Mouse (Mus musculus) T-cell, adult 2 months (primary cell): ENCODE data around the gene Ablim1.

Experiments
- DNase-seq: peaks from one replicate; pipeline ENCODE4 v3.0.0; 2022; ENCODE audit warnings: low spot score

Gene Ablim1

GRCm38 (mm10) chr19:57304666-57305065 lies 10.1 kb downstream of the Ablim1 start:
- DNase-seq = no peak

- no peak for DNase-seq
Observed at GRCm38 (mm10) chr19:57301961-57302395, 12.7 kb downstream of the Ablim1 start.

- DNase-seq = no peak
Observed at GRCm38 (mm10) chr19:57298006-57298405, 16.7 kb downstream of the Ablim1 start.

GRCm38 (mm10) chr19:57297447-57297846 lies 17.3 kb downstream of the Ablim1 start:
- DNase-seq = no peak

GRCm38 (mm10) chr19:57296539-57296938 lies 18.2 kb downstream of the Ablim1 start:
- no peak for DNase-seq

- no peak for DNase-seq
Observed at GRCm38 (mm10) chr19:57295521-57295920, 19.2 kb downstream of the Ablim1 start.

GRCm38 (mm10) chr19:57294356-57294755 lies 20.4 kb downstream of the Ablim1 start:
- no peak for DNase-seq

- no peak for DNase-seq
Observed at GRCm38 (mm10) chr19:57293737-57294136, 21.0 kb downstream of the Ablim1 start.

- DNase-seq = no peak
Observed at GRCm38 (mm10) chr19:57283310-57283709, 31.4 kb downstream of the Ablim1 start.

GRCm38 (mm10) chr19:57282642-57283041 lies 32.1 kb downstream of the Ablim1 start:
- DNase-seq = no peak

- no peak for DNase-seq
Observed at GRCm38 (mm10) chr19:57279666-57280065, 35.1 kb downstream of the Ablim1 start.

- no peak for DNase-seq
Observed at GRCm38 (mm10) chr19:57278263-57278662, 36.5 kb downstream of the Ablim1 start.

GRCm38 (mm10) chr19:57277010-57277409 lies 37.7 kb downstream of the Ablim1 start:
- DNase-seq = no peak

GRCm38 (mm10) chr19:57275166-57275953 lies 39.4 kb downstream of the Ablim1 start:
- DNase-seq = no peak

GRCm38 (mm10) chr19:57274717-57275116 lies 40.0 kb downstream of the Ablim1 start:
- no peak for DNase-seq

GRCm38 (mm10) chr19:57274286-57274685 lies 40.4 kb downstream of the Ablim1 start:
- no peak for DNase-seq

GRCm38 (mm10) chr19:57272824-57273613 lies 41.7 kb downstream of the Ablim1 start:
- DNase-seq = peak; percentile 67

GRCm38 (mm10) chr19:57271757-57272156 lies 43.0 kb downstream of the Ablim1 start:
- no peak for DNase-seq

- DNase-seq = no peak
Observed at GRCm38 (mm10) chr19:57270711-57271110, 44.0 kb downstream of the Ablim1 start.

- DNase-seq = no peak
Observed at GRCm38 (mm10) chr19:57269791-57270190, 44.9 kb downstream of the Ablim1 start.

- no peak for DNase-seq
Observed at GRCm38 (mm10) chr19:57267531-57267930, 47.2 kb downstream of the Ablim1 start.

GRCm38 (mm10) chr19:57266374-57267085 lies 48.2 kb downstream of the Ablim1 start:
- DNase-seq = no peak
